Comparison of ENCODE assay signal across 8 mouse cellular contexts in the genomic region with DNA sequence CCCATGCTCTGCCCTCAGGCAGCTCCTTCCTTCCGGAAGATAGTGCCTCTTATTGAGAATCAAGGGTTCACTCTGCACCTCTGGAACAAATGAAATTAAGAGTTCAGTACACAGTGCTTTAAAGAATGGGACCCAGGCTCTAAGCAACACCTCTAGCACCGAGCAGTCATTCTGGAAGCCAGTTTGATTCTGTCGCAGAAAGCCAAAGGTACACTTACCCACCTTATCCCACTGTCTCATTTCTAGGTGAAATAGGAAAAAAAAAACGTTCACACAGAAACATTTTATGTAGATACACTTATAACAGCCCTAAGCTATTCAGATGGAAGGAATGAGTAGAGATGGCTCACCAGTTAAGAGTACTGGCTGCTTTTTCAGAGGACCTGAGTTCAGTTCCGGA. TPM values are rescaled to one million over a fixed set of nuclear protein-coding genes. Genes with fewer than 3 reads are reported as not detected.
A peak's percentile ranks its signal among the peaks of the same experiment; 100 is the strongest.
DNase-seq lines count a peak whose midpoint lies in the region; ATAC-seq lines count a peak whose summit lies in the region.

A gene (plus strand): TSS at position 301 of the 400 bp plus-strand sequence.

- DNase-seq in layer of hippocampus, adult 8-10 months (ENCODE audit: low spot score in 2 of 2) = no peak
- DNase-seq in layer of hippocampus, adult 9-11 months = no peak
- DNase-seq in intestine, embryonic 14.5 days (ENCODE audit: low spot score) = peak; percentile 51
- no peak for DNase-seq in right cerebral cortex, postnatal 4 days
- DNase-seq in kidney, adult 8-10 months = no peak

- no peak within 1 kb of the TSS for H3K27ac ChIP-seq in embryonic facial prominence, embryonic 12.5 days
- no peak within 1 kb of the TSS for H3K27ac ChIP-seq in intestine, embryonic 14.5 days (ENCODE audit: low read depth)
- no peak within 1 kb of the TSS for H3K27ac ChIP-seq in midbrain, embryonic 13.5 days

- H3K9ac ChIP-seq in embryonic facial prominence, embryonic 12.5 days = peak within 1 kb of the TSS; percentile 60
- H3K9ac ChIP-seq in intestine, embryonic 14.5 days (ENCODE audit: low read length) = peak within 1 kb of the TSS; percentile 48
- peak within 1 kb of the TSS; percentile 66 for H3K9ac ChIP-seq in midbrain, embryonic 13.5 days (replicated peaks)

- H3K4me2 ChIP-seq in embryonic facial prominence, embryonic 12.5 days (replicated peaks) = peak within 1 kb of the TSS; percentile 97
- H3K4me2 ChIP-seq in intestine, embryonic 14.5 days (ENCODE audit: low read length) = peak within 1 kb of the TSS; percentile 99
- H3K4me2 ChIP-seq in midbrain, embryonic 13.5 days (replicated peaks) = peak within 1 kb of the TSS; percentile 89

- H3K4me1 ChIP-seq in embryonic facial prominence, embryonic 12.5 days = no peaks in the 10 kb centered on the region
- H3K4me1 ChIP-seq in intestine, embryonic 14.5 days (replicated peaks; ENCODE audit: control insufficient read depth, insufficient read depth, low read length) = no peaks in the 10 kb centered on the region
- peaks cover 12% of the 10 kb centered on the region for H3K4me1 ChIP-seq in midbrain, embryonic 13.5 days (replicated peaks)

- no peak for ATAC-seq in embryonic facial prominence, embryonic 12.5 days (ENCODE audit: insufficient number of reproducible peaks, insufficient read depth, low FRiP score, low TSS enrichment)
- no peak for ATAC-seq in intestine, embryonic 14.5 days (replicated peaks; ENCODE audit: low FRiP score, low TSS enrichment, low read depth)
- no peak for ATAC-seq in midbrain, embryonic 13.5 days
- no peak for ATAC-seq in granulocyte monocyte progenitor cell, adult 5-6 weeks (replicated peaks; ENCODE audit: poor library complexity, severe bottlenecking)

- peak within 1 kb of the TSS; percentile 61 for H3K4me3 ChIP-seq in embryonic facial prominence, embryonic 12.5 days
- peak within 1 kb of the TSS; percentile 56 for H3K4me3 ChIP-seq in intestine, embryonic 14.5 days (ENCODE audit: low read depth, low read length)
- H3K4me3 ChIP-seq in midbrain, embryonic 13.5 days (replicated peaks) = peak within 1 kb of the TSS; percentile 63

- H3K36me3 ChIP-seq in embryonic facial prominence, embryonic 12.5 days = no peaks in the 10 kb centered on the region
- no peaks in the 10 kb centered on the region for H3K36me3 ChIP-seq in intestine, embryonic 14.5 days (ENCODE audit: control insufficient read depth, insufficient read depth, low read length)
- H3K36me3 ChIP-seq in midbrain, embryonic 13.5 days = no peaks in the 10 kb centered on the region

- WGBS in embryonic facial prominence, embryonic 12.5 days = 13% methylated on average over 5 of the region's 5 CpGs
- WGBS in intestine, embryonic 14.5 days = 27% methylated on average over 5 of the region's 5 CpGs
- 21% methylated on average over 5 of the region's 5 CpGs for WGBS in midbrain, embryonic 13.5 days

- peaks cover 33% of the 10 kb centered on the region for H3K27me3 ChIP-seq in embryonic facial prominence, embryonic 12.5 days
- H3K27me3 ChIP-seq in intestine, embryonic 14.5 days (replicated peaks; ENCODE audit: control insufficient read depth, insufficient read depth, low read length) = peaks cover 36% of the 10 kb centered on the region
- H3K27me3 ChIP-seq in midbrain, embryonic 13.5 days = peaks cover 37% of the 10 kb centered on the region

- 0 out of 2 replicates have a peak, but pooled peaks cover 4% of the 10 kb centered on the region for H3K9me3 ChIP-seq in embryonic facial prominence, embryonic 12.5 days
- no peaks in the 10 kb centered on the region for H3K9me3 ChIP-seq in intestine, embryonic 14.5 days (ENCODE audit: control insufficient read depth, low read length)
- no peaks in the 10 kb centered on the region for H3K9me3 ChIP-seq in midbrain, embryonic 13.5 days

RNA-seq across cellular contexts. Expression of the gene that starts here (rescaled TPM):
- 10 to 100 TPM; 51.5 to 63.5 (median 55.6) TPM for total RNA-seq in layer of hippocampus, adult 8-10 months (2022)
- 1.5 and 1.6 TPM in 2 replicates for polyA plus RNA-seq in embryonic facial prominence, embryonic 12.5 days (2016; fragmentation: Nextera tagmentation; extraction: Ambion mirVana)
- 0.55 and 0.93 TPM in 2 replicates for polyA plus RNA-seq in intestine, embryonic 14.5 days (2014; fragmentation: Nextera tagmentation; extraction: Ambion mirVana)
- polyA plus RNA-seq in midbrain, embryonic 13.5 days (2015; fragmentation: Nextera tagmentation; extraction: Ambion mirVana) = 0.77 and 1.1 TPM in 2 replicates
- total RNA-seq in granulocyte monocyte progenitor cell, adult 5-6 weeks (2014; fragmentation: Nextera tagmentation) = not detected in 2 replicates
- total RNA-seq in granulocyte monocyte progenitor cell, adult 5-6 weeks (2017) = not detected in 2 replicates

Comparison
In these comparisons a context has a peak if more than half of its experiments do, and no peak if none do; other contexts are left out.
1. RNA of the gene that starts here (total RNA-seq): 51.5 to 63.5 TPM in layer of hippocampus, adult 8-10 months; not detected in granulocyte monocyte progenitor cell, adult 5-6 weeks; every median in the first group is over 10 times any median in the second.
2. Peak in DNase-seq, H3K4me3 ChIP-seq, H3K9ac ChIP-seq and H3K4me2 ChIP-seq in intestine, embryonic 14.5 days; RNA of the gene not detected or under 1 TPM.
3. Peak in every context shown above with its lines, with median percentiles within 50 percentile points of each other: H3K4me2 ChIP-seq, H3K4me3 ChIP-seq and H3K9ac ChIP-seq.